Comparison of ENCODE assay signal across 16 mouse cellular contexts in genomic region chr11:109332722-109333121, GRCm38 (mm10). TPM values are rescaled to one million over a fixed set of nuclear protein-coding genes. Genes with fewer than 3 reads are reported as not detected.
A peak's percentile ranks its signal among the peaks of the same experiment; 100 is the strongest.
DNase-seq lines count a peak whose midpoint lies in the region; ATAC-seq lines count a peak whose summit lies in the region.
"Had no signal": no experiment of that assay in that cellular context is flagged by ENCODE, and none has a peak within 500 bp of the region (broad histone marks: within the 10 kb centered on the region; RNA-seq: fewer than 3 reads in every experiment).

No protein-coding gene starts in this region.

- no peak for ATAC-seq in megakaryocyte, adult 5-6 weeks (ENCODE audit: poor library complexity, severe bottlenecking)
- ATAC-seq in hindbrain, embryonic 11.5 days (ENCODE audit: low FRiP score) = no peak
- ATAC-seq: forebrain, embryonic 16.5 days; intestine, postnatal 0 days had no signal

- H3K9ac ChIP-seq in hindbrain, embryonic 11.5 days (ENCODE audit: low read depth, low read length) = no peak overlapping the region
- H3K9ac ChIP-seq: neural tube, embryonic 15.5 days had no signal

- WGBS in hindbrain, embryonic 11.5 days = 83% methylated on average over 6 of the region's 6 CpGs

- no peaks in the 10 kb centered on the region for H3K36me3 ChIP-seq in megakaryocyte, embryonic 14.5 days (replicated peaks; ENCODE audit: low read length)
- H3K36me3 ChIP-seq in hindbrain, embryonic 11.5 days (ENCODE audit: control insufficient read depth, insufficient read depth, low read length) = no peaks in the 10 kb centered on the region
- H3K36me3 ChIP-seq: neural tube, embryonic 15.5 days had no signal

- H3K27ac ChIP-seq in hindbrain, embryonic 11.5 days (ENCODE audit: low read depth, low read length) = no peak overlapping the region
- H3K27ac ChIP-seq: heart, adult 2 months; neural tube, embryonic 15.5 days had no signal

- DNase-seq in heart, adult 11 months = peak; percentile 94
- no peak for DNase-seq in heart, adult 8-10 months (ENCODE audit: low spot score)
- peak; percentile 72 to 77 for DNase-seq in adrenal gland, postnatal 36 days
- no peak for DNase-seq in B cell, adult 2 months
- no peak for DNase-seq in hindbrain, embryonic 11.5 days (ENCODE audit: low spot score)
- DNase-seq in left cerebral cortex, adult 9 months (ENCODE audit: low spot score in 2 of 2) = no peak
- DNase-seq: heart, adult 2 months; kidney, postnatal 10 days; layer of hippocampus, adult 9-11 months; left cerebral cortex, postnatal 4 days; lung, adult 18-20 months had no signal

- H3K4me3 ChIP-seq in megakaryocyte, embryonic 14.5 days (replicated peaks) = peak overlapping the region; percentile 76
- H3K4me3 ChIP-seq in hindbrain, embryonic 11.5 days (ENCODE audit: low read depth, low read length) = no peak overlapping the region
- H3K4me3 ChIP-seq: heart, adult 2 months; neural tube, embryonic 15.5 days had no signal

- H3K4me1 ChIP-seq in megakaryocyte, embryonic 14.5 days = peaks cover 80% of the 10 kb centered on the region
- H3K4me1 ChIP-seq in hindbrain, embryonic 11.5 days (replicated peaks; ENCODE audit: control insufficient read depth, insufficient read depth, low read length) = no peaks in the 10 kb centered on the region

- no peak overlapping the region for H3K4me2 ChIP-seq in hindbrain, embryonic 11.5 days (replicated peaks; ENCODE audit: low read depth, low read length)
- H3K4me2 ChIP-seq: neural tube, embryonic 15.5 days had no signal

- H3K27me3 ChIP-seq in megakaryocyte, embryonic 14.5 days (replicated peaks) = peaks cover 2% of the 10 kb centered on the region
- no peaks in the 10 kb centered on the region for H3K27me3 ChIP-seq in hindbrain, embryonic 11.5 days (ENCODE audit: control insufficient read depth, insufficient read depth, low read length)
- H3K27me3 ChIP-seq: neural tube, embryonic 15.5 days had no signal

- no peaks in the 10 kb centered on the region for H3K9me3 ChIP-seq in megakaryocyte, embryonic 14.5 days
- no peaks in the 10 kb centered on the region for H3K9me3 ChIP-seq in hindbrain, embryonic 11.5 days (ENCODE audit: control insufficient read depth, low read length)
- H3K9me3 ChIP-seq: neural tube, embryonic 15.5 days had no signal

RNA-seq across cellular contexts. Expression of gene Gna13, which starts 29.9 kb away (rescaled TPM):
- total RNA-seq in heart, adult 8-10 months (2022) = 10 to 100 TPM; 25.4 to 29.3 (median 27.4) TPM
- polyA plus RNA-seq in megakaryocyte, embryonic 14.5 days (2012; ENCODE audit: insufficient read depth, low replicate concordance) = 42.6 and 60.8 TPM in 2 replicates
- total RNA-seq in megakaryocyte, adult 5-6 weeks (2015) = 59.5 and 61.2 TPM in 2 replicates
- total RNA-seq in megakaryocyte, adult 5-6 weeks (2017) = 54.2 and 57.3 TPM in 2 replicates
- total RNA-seq in adrenal gland, postnatal 36 days (2021) = 10 to 100 TPM; 65.2 to 70.7 TPM
- polyA plus RNA-seq in hindbrain, embryonic 11.5 days (2014; fragmentation: Nextera tagmentation; extraction: Ambion mirVana) = 20.6 and 25.2 TPM in 2 replicates

RNA-seq across cellular contexts. Expression of gene Rgs9, which starts 34.8 kb away (rescaled TPM):
- total RNA-seq in heart, adult 8-10 months (2022) = under 1 TPM; 0.09 to 0.34 (median 0.16) TPM
- 1.7 and 3.2 TPM in 2 replicates for polyA plus RNA-seq in megakaryocyte, embryonic 14.5 days (2012; ENCODE audit: insufficient read depth, low replicate concordance)
- total RNA-seq in megakaryocyte, adult 5-6 weeks (2015) = 0.09 TPM in 1 of 2 replicates, not detected in the other
- not detected in 2 replicates for total RNA-seq in megakaryocyte, adult 5-6 weeks (2017)
- 1 to 10 TPM; 3.1 to 5.1 TPM for total RNA-seq in adrenal gland, postnatal 36 days (2021)
- 1.7 and 2.4 TPM in 2 replicates for polyA plus RNA-seq in hindbrain, embryonic 11.5 days (2014; fragmentation: Nextera tagmentation; extraction: Ambion mirVana)

Comparison
In these comparisons a context has a peak if more than half of its experiments do, and no peak if none do; other contexts are left out.
1. DNase-seq: peak in heart, adult 11 months (single experiment) and adrenal gland, postnatal 36 days (2 of 2); none in heart, adult 8-10 months (single experiment), B cell, adult 2 months (0 of 2), hindbrain, embryonic 11.5 days (single experiment) and left cerebral cortex, adult 9 months (0 of 2).